Mouse (Mus musculus) liver, embryonic 14.5 days (tissue): Measurements from ENCODE around the gene Siglecg. TPM values are rescaled to one million over a fixed set of nuclear protein-coding genes. Genes with fewer than 3 reads are reported as not detected.
A peak's percentile ranks its signal among the peaks of the same experiment; 100 is the strongest.
"Not testable (repeated sequence)": the region's sequence is repeated elsewhere in the genome, so short reads cannot be mapped to it uniquely, and the experiment has no call there.

Source experiments
- ATAC-seq: fragments of 200-750 bp; cut with Nextera tagmentation; 2 replicates; pipeline ENCODE4 v1.8.0; 2017; ENCODE audit warnings: moderate number of reproducible peaks, mild to moderate bottlenecking, moderate library complexity; ENCODE audit not compliant: insufficient read depth
- DNase-seq, 3 experiments: peaks; one replicate each; pipeline ENCODE4 v3.0.0-alpha.2; 2012 to 2013; ENCODE audit warnings: low read depth in 3 of 3, low spot score in 3 of 3
- H3K27ac ChIP-seq: fragments of 300-500 bp; sonication (generic); 2 replicates; pipeline ENCODE4 v1.5.1; 2014; ENCODE audit warnings: moderate library complexity, mild to moderate bottlenecking, control low read depth, inconsistent platforms
- H3K27me3 ChIP-seq: fragments of 300-500 bp; sonication (generic); 2 replicates; pipeline ENCODE4 v1.6.1; 2014; ENCODE audit warnings: mild to moderate bottlenecking, low read length, moderate library complexity; ENCODE audit not compliant: control insufficient read depth, insufficient read depth
- H3K36me3 ChIP-seq: fragments of 300-500 bp; sonication (generic); replicated peaks from 2 replicates; pipeline ENCODE4 v1.6.1; 2014; ENCODE audit warnings: low read depth; ENCODE audit not compliant: control insufficient read depth, insufficient read depth
- H3K4me1 ChIP-seq, 2 experiments: fragments of 200-500 bp in 1 of 2; fragments of 300-500 bp in 1 of 2; sonication (generic) in 1 of 2; replicated peaks; 2 replicates each; pipeline ENCODE4 v1.6.1; 2012 to 2014; ENCODE audit warnings: antibody characterized with exemption in 1 of 2, inconsistent platforms in 1 of 2, low read length in 1 of 2; ENCODE audit not compliant: control insufficient read depth in 2 of 2, insufficient read depth in 2 of 2
- H3K4me2 ChIP-seq: fragments of 300-500 bp; sonication (generic); 2 replicates; pipeline ENCODE4 v1.6.1; 2014; ENCODE audit warnings: low read depth, mild to moderate bottlenecking, control low read depth, moderate library complexity
- H3K4me3 ChIP-seq, 2 experiments: fragments of 200-500 bp in 1 of 2; fragments of 300-500 bp in 1 of 2; sonication (generic) in 1 of 2; 2 replicates each; pipeline ENCODE4 v1.5.1; 2012 to 2014; ENCODE audit warnings: low read depth in 2 of 2, low read length in 2 of 2, mild to moderate bottlenecking in 2 of 2, control low read depth in 1 of 2, inconsistent platforms in 1 of 2, moderate library complexity in 1 of 2; ENCODE audit not compliant: insufficient read depth in 1 of 2
- H3K9ac ChIP-seq: fragments of 300-500 bp; sonication (generic); replicated peaks from 2 replicates; pipeline ENCODE4 v1.6.1; 2014; ENCODE audit warnings: mild to moderate bottlenecking, control low read depth, moderate library complexity
- H3K9me3 ChIP-seq: fragments of 300-500 bp; sonication (generic); 2 replicates; pipeline ENCODE4 v1.6.1; 2016; ENCODE audit warnings: low read length, mixed read lengths; ENCODE audit not compliant: control insufficient read depth
- CTCF ChIP-seq: IDR thresholded peaks from 2 replicates; pipeline ENCODE4 v1.5.1; 2016; ENCODE audit warnings: antibody characterized with exemption, low read depth, control low read depth
- EP300 ChIP-seq: IDR thresholded peaks from 2 replicates; pipeline ENCODE4 v1.6.1; 2016; ENCODE audit warnings: antibody characterized with exemption, low read depth
- WGBS: fragments of 180-500 bp; shearing (Covaris S2); extraction: QIAGEN DNeasy Blood & Tissue Kit; methylation state at CpG from one replicate; pipeline ENCODE4 v1.1.7; 2014; ENCODE audit not compliant: insufficient replicate concordance; 5-methylcytosine and 5-hydroxymethylcytosine counted together
- polyA plus RNA-seq, 2 experiments: library from polyadenylated mRNA; depleted of rRNA in 1 of 2; stranded (reverse) in 1 of 2; unstranded in 1 of 2; fragments of >200 nt; fragmentation: Nextera tagmentation in 1 of 2; extraction: Ambion mirVana in 1 of 2; gene quantifications; 2 replicates each; pipeline versions ENCODE4 v1.2.1 to v1.2.3; 2012 to 2014

Siglecg gene
- polyA plus RNA-seq, 2 experiments: 0.24 to 0.69 TPM

- WGBS: 33% methylated on average over 8 of the region's 8 CpGs
- peak in 1 of 3 experiments; percentile 6 for DNase-seq
- no peak for TF ChIP-seq CTCF
- TF ChIP-seq EP300: no peak
- no peak overlapping the region for H3K4me3 ChIP-seq
- H3K4me2 ChIP-seq: no peak overlapping the region
- ATAC-seq: no peak
- H3K9me3 ChIP-seq: no peaks in the 10 kb centered on the region
- no peaks in the 10 kb centered on the region for H3K36me3 ChIP-seq
- H3K27me3 ChIP-seq: no peaks in the 10 kb centered on the region
- H3K27ac ChIP-seq: no peak overlapping the region
- no peak overlapping the region for H3K9ac ChIP-seq
- no peaks in the 10 kb centered on the region for H3K4me1 ChIP-seq
Measured at GRCm38 (mm10) chr7:43392349-43393121, 15.5 kb upstream of the Siglecg start.

DNA sequence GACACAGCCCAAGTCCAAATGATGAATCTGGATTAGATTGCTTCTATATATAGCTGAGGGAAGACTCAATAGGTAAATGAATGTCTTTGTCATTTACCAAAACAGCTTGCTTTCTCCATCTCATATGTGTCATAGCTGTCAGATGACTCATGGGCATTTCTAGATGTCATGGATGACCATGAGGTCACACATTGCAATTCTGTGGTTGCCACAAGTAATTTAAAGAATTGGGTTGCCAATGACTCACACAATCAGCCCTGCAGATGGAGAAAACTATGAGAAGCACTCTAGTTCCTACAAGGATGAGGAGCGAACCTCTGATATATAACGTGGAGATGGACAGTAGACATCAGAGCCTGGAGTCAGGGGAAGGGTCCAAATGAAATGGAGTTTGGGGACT, 8.5 kb upstream of the Siglecg start:
- H3K4me2 ChIP-seq: no peak overlapping the region
- H3K9me3 ChIP-seq: no peaks in the 10 kb centered on the region
- no peak overlapping the region for H3K27ac ChIP-seq
- no peak for ATAC-seq
- H3K27me3 ChIP-seq: no peaks in the 10 kb centered on the region
- H3K4me1 ChIP-seq: no peaks in the 10 kb centered on the region
- 60% methylated on average over 2 of the region's 2 CpGs for WGBS
- DNase-seq: no peak
- H3K4me3 ChIP-seq: no peak overlapping the region
- H3K9ac ChIP-seq: no peak overlapping the region
- H3K36me3 ChIP-seq: no peaks in the 10 kb centered on the region
- TF ChIP-seq EP300 (no peak), CTCF (no peak)

DNA sequence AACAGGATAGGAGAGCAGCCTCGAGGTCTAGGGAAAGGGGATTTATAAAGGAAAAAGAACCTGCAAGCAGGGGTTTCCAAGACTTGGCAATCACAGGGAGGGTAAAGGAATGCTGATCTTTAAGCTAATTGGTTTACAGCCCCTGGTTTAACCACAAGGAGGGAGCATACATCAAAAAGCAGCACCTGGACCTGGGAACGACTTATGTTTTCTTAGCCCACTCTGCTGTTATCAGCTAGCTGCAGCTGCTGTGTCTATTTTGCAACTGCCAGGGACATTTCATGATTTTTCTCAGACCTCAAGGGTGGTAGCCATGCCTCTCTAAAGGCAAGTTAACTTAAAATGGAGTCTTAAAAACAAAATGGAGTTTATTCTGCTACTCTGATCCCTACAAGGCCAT, 5.3 kb upstream of the Siglecg start:
- WGBS: 7% methylated on average over 2 of the region's 2 CpGs
- TF ChIP-seq EP300: peak; percentile 23; the same call in 1 of the 2 replicates
- no peak for TF ChIP-seq CTCF

GRCm38 (mm10) chr7:43407573-43407972, 431 bp upstream of the Siglecg start:
- Histone ChIP-seq H3K4me1 (no peaks in the 10 kb centered on the region), H3K9me3 (no peaks in the 10 kb centered on the region), H3K27me3 (no peaks in the 10 kb centered on the region), H3K9ac (no peak overlapping the region), H3K36me3 (no peaks in the 10 kb centered on the region), H3K27ac (no peak overlapping the region), H3K4me2 (no peak overlapping the region), H3K4me3 (no peak overlapping the region)
- WGBS: 41% methylated on average over 3 of the region's 3 CpGs
- ATAC-seq (no peak), DNase-seq (no peak)
- TF ChIP-seq EP300 (no peak), CTCF (no peak)

More for the DNA sequence above, 5.3 kb upstream of the Siglecg start:
- H3K36me3 ChIP-seq: no peaks in the 10 kb centered on the region
- no peak for ATAC-seq
- H3K4me2 ChIP-seq: no peak overlapping the region
- no peaks in the 10 kb centered on the region for H3K27me3 ChIP-seq
- H3K27ac ChIP-seq: no peak overlapping the region
- no peak overlapping the region for H3K4me3 ChIP-seq
- no peaks in the 10 kb centered on the region for H3K4me1 ChIP-seq
- no peak for DNase-seq
- H3K9ac ChIP-seq: no peak overlapping the region
- no peaks in the 10 kb centered on the region for H3K9me3 ChIP-seq

DNA sequence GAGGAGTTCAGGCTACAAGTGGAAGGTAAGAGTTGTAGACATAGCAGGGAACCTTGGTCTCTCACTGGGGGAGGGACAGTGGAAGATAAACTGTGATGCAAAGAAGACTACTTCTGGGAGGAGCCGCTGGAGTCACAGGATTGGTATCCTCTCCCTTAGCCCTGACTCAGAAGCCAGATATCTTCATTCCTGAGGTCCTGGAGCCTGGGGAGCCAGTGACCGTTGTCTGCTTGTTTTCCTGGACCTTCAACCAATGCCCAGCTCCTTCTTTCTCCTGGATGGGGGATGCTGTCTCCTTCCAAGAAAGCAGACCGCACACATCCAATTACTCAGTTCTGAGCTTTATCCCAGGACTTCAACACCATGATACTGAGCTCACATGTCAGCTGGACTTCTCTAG, 1.1 kb downstream of the Siglecg start:
- ATAC-seq: no peak
- H3K4me3 ChIP-seq: no peak overlapping the region
- TF ChIP-seq CTCF: no peak
- TF ChIP-seq EP300: no peak
- no peaks in the 10 kb centered on the region for H3K36me3 ChIP-seq
- H3K27ac ChIP-seq: no peak overlapping the region
- no peak overlapping the region for H3K4me2 ChIP-seq
- WGBS: 57% methylated on average over 3 of the region's 3 CpGs
- H3K27me3 ChIP-seq: no peaks in the 10 kb centered on the region
- no peaks in the 10 kb centered on the region for H3K4me1 ChIP-seq
- H3K9ac ChIP-seq: no peak overlapping the region
- H3K9me3 ChIP-seq: no peaks in the 10 kb centered on the region
- no peak for DNase-seq

DNA sequence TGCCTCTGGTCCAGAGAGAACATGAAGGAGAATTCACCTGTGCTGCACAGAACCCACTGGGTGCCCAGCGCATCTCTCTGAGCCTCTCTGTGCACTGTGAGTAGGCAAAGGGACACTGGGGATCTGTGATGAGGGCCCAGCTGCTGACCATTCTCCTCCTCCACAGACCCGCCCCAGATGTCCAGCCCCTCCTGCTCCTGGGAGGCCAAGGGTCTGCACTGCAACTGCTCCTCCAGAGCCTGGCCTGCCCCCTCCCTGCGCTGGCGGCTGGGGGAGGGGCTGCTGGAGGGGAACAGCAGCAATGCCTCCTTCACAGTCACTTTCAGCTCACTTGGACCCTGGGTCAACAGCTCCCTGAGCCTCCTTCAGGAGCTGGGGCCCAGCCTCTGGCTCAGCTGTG, 3.7 kb downstream of the Siglecg start:
- not testable (repeated sequence) for H3K4me1 ChIP-seq, H3K9me3 ChIP-seq, H3K4me3 ChIP-seq, H3K27me3 ChIP-seq, H3K9ac ChIP-seq, DNase-seq, H3K27ac ChIP-seq, H3K4me2 ChIP-seq, H3K36me3 ChIP-seq, ATAC-seq
- WGBS: 25% methylated on average over 4 of the region's 4 CpGs
